Mouse (Mus musculus): Measurements from ENCODE around the gene Col8a2. TPM values are rescaled to one million over a fixed set of nuclear protein-coding genes. Genes with fewer than 3 reads are reported as not detected.

Col8a2 gene
- polyA plus RNA-seq, 1 experiment, result 0.52 TPM

DNA sequence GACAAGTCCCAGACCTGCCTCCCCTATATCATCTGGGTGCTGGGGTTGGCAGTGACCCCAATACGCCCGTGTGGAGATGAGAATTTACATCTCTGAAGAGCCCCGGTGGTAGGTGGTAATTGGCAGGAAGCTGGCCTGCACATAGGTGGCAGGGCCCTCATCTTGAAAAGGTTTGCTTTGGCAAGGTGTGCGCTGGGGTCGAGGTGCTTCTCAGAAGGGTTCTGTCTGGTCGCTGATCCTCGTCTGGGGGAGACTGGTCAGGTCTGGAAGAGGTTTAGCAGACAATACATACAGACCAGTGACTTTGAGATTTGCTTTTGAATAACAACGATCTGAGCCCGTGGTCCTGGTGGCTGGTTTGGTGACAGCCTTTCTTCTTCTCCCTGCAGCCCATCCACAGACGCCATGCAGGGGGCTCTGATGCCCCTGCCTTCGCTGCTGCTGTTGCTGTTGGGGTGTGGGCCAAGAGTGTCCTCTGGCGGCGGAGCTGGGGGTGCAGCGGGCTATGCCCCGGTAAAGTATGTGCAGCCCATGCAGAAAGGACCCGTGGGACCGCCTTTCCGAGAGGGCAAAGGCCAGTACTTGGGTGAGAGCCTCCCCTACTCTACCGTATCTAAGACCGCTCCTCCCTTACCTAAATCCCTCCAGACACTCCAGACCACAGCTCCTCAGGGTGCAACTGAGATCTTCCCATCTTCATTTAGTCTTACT is 22.8 kb downstream of the Col8a2 start:
- no peaks in the 10 kb centered on the region for H3K4me1 ChIP-seq (ENCODE audit: control insufficient read depth, insufficient read depth, low read length)
- no peak overlapping the region for H3K4me3 ChIP-seq (ENCODE audit: insufficient read depth, low read length)
- TF ChIP-seq CTCF (IDR thresholded peaks at IDR 0.05; ENCODE audit: extremely low read depth, insufficient read depth, low read length) (no peak), POLR2A (IDR thresholded peaks at IDR 0.05; ENCODE audit: extremely low read depth, insufficient read depth, low read length) (no peak)
- H3K27ac ChIP-seq (ENCODE audit: insufficient read depth, low read length), result no peak overlapping the region

DNA sequence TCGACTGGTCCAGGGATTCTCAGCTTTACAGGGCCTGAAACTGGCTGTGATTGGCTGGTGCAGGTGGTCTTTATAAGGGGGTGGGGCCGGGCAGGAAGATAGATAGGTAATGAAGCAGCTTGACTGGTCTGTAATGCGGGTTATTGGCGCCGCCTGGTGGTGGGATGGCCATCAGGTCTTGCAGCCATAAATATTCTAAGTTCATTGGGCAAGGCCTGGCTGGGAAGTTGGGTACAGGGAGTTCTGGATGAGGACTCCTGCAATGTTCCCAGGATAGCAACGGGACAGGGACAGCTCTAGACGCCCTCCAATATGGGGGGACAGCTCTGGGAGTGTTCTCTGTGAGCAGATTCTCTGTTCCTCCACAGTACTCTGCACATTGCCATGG is 23.3 kb downstream of the Col8a2 start:
- H3K27ac ChIP-seq (ENCODE audit: insufficient read depth, low read length), result no peak overlapping the region

DNA sequence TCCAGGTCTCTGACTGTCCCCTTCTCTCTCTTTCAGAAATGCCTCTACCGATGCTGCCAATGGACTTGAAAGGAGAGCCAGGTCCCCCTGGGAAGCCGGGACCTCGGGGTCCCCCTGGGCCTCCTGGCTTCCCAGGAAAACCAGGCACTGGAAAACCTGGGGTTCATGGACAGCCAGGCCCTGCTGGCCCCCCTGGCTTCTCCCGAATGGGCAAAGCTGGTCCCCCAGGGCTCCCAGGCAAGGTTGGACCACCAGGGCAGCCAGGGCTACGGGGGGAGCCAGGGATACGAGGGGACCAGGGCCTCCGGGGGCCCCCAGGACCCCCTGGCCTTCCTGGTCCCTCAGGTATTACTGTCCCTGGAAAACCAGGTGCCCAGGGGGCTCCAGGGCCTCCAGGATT is 23.8 kb downstream of the Col8a2 start:
- Histone ChIP-seq H3K4me3 (ENCODE audit: insufficient read depth, low read length) (no peak overlapping the region), H3K4me1 (ENCODE audit: control insufficient read depth, insufficient read depth, low read length) (no peaks in the 10 kb centered on the region), H3K27ac (ENCODE audit: insufficient read depth, low read length) (no peak overlapping the region)
- TF ChIP-seq POLR2A (IDR thresholded peaks at IDR 0.05; ENCODE audit: extremely low read depth, insufficient read depth, low read length) (no peak), CTCF (IDR thresholded peaks at IDR 0.05; ENCODE audit: extremely low read depth, insufficient read depth, low read length) (no peak)

More for the DNA sequence above, 23.3 kb downstream of the Col8a2 start:
- TF ChIP-seq POLR2A (IDR thresholded peaks at IDR 0.05; ENCODE audit: extremely low read depth, insufficient read depth, low read length) (no peak), CTCF (IDR thresholded peaks at IDR 0.05; ENCODE audit: extremely low read depth, insufficient read depth, low read length) (peak; percentile 83)
- H3K4me1 ChIP-seq (ENCODE audit: control insufficient read depth, insufficient read depth, low read length), result no peaks in the 10 kb centered on the region
- H3K4me3 ChIP-seq (ENCODE audit: insufficient read depth, low read length), result no peak overlapping the region

DNA sequence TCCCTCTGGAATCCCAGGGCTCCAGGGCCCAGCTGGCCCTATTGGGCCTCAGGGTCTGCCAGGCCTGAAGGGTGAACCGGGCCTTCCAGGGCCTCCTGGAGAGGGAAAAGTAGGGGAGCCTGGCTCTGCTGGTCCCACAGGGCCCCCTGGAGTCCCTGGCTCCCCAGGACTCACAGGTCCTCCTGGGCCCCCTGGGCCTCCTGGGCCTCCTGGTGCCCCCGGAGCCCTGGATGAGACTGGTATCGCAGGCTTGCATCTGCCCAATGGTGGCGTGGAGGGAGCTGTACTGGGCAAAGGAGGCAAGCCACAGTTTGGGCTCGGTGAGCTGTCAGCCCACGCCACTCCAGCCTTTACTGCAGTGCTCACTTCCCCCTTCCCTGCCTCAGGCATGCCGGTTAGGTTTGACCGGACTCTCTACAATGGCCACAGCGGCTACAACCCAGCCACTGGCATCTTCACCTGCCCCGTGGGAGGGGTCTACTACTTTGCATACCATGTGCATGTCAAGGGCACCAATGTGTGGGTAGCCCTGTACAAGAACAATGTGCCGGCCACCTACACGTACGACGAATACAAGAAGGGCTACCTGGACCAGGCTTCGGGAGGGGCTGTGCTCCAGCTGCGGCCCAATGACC is 25.1 kb downstream of the Col8a2 start:
- TF ChIP-seq CTCF (IDR thresholded peaks at IDR 0.05; ENCODE audit: extremely low read depth, insufficient read depth, low read length) (no peak), POLR2A (IDR thresholded peaks at IDR 0.05; ENCODE audit: extremely low read depth, insufficient read depth, low read length) (no peak)
- Histone ChIP-seq H3K4me1 (ENCODE audit: control insufficient read depth, insufficient read depth, low read length) (no peaks in the 10 kb centered on the region), H3K27ac (ENCODE audit: insufficient read depth, low read length) (no peak overlapping the region), H3K4me3 (ENCODE audit: insufficient read depth, low read length) (no peak overlapping the region)

DNA sequence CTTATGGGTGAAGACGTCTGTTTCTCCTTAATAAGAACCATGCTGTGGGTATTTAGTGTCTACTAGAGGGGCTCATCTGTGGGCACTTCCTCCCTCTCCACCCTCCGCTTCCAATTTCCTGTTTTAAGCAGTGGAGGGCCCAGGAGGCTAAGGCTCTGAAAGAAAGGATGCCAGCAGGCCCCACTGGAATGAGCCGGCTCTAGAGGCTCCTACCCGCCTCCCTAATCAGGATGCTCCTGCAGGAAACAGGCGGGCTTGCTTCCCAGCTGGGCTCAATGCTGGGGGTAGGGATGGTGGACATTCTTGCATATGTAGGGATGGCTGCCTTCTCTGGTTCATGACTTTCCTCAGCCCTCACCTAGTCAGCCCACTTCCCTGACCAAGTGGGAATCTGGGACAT is 26.6 kb downstream of the Col8a2 start:
- TF ChIP-seq CTCF (IDR thresholded peaks at IDR 0.05; ENCODE audit: extremely low read depth, insufficient read depth, low read length) (no peak), POLR2A (IDR thresholded peaks at IDR 0.05; ENCODE audit: extremely low read depth, insufficient read depth, low read length) (no peak)

DNA sequence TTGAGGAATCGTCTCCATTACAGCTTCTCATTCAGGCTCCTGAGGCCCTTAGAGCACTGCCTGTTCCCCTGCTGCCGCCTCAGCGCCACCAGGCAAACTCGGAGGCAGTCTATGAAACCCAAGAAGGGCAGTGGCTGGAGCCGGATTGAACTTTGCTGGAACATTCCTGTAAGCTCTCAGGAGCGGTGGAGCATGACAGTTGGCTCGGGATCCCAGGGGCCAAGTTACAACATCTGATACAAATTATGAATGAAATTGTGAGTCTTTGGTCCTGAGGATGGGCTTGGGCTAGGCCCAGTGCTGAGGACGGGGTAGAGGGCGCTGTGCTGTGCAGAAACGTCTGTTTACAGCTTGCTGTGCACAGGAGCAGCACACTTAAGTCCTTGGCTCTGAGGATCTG is 27.8 kb downstream of the Col8a2 start:
- Histone ChIP-seq H3K27ac (ENCODE audit: insufficient read depth, low read length) (no peak overlapping the region), H3K4me1 (ENCODE audit: control insufficient read depth, insufficient read depth, low read length) (no peaks in the 10 kb centered on the region), H3K4me3 (ENCODE audit: insufficient read depth, low read length) (no peak overlapping the region)
- no peak for TF ChIP-seq POLR2A (IDR thresholded peaks at IDR 0.05; ENCODE audit: extremely low read depth, insufficient read depth, low read length)

More for the DNA sequence above, 26.6 kb downstream of the Col8a2 start:
- Histone ChIP-seq H3K4me3 (ENCODE audit: insufficient read depth, low read length) (no peak overlapping the region), H3K4me1 (ENCODE audit: control insufficient read depth, insufficient read depth, low read length) (no peaks in the 10 kb centered on the region), H3K27ac (ENCODE audit: insufficient read depth, low read length) (no peak overlapping the region)

DNA sequence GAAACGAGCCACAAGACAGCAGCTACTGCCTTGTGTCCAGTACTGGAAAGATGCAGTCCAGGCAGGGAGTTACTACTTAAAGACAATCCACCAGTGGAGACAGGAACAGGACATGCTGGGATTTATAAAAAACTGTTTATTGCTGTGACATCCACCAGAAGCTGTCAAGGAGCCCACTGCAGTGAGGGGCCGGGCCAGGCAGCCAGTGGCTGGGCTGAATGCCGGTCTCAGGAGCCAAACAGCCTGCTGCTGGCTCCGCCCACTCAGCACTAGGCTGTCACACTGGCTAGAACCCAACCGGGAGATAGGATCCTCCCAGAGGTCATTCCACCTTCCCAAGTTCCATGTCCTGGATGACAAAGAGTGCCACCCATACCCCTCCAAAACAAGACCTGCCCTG is 29.3 kb downstream of the Col8a2 start:
- Histone ChIP-seq H3K4me1 (ENCODE audit: control insufficient read depth, insufficient read depth, low read length) (no peaks in the 10 kb centered on the region; the same call in 1 of the 2 replicates), H3K27ac (ENCODE audit: insufficient read depth, low read length) (no peak overlapping the region), H3K4me3 (ENCODE audit: insufficient read depth, low read length) (no peak overlapping the region)
- TF ChIP-seq POLR2A (IDR thresholded peaks at IDR 0.05; ENCODE audit: extremely low read depth, insufficient read depth, low read length) (no peak), CTCF (IDR thresholded peaks at IDR 0.05; ENCODE audit: extremely low read depth, insufficient read depth, low read length) (no peak)

DNA sequence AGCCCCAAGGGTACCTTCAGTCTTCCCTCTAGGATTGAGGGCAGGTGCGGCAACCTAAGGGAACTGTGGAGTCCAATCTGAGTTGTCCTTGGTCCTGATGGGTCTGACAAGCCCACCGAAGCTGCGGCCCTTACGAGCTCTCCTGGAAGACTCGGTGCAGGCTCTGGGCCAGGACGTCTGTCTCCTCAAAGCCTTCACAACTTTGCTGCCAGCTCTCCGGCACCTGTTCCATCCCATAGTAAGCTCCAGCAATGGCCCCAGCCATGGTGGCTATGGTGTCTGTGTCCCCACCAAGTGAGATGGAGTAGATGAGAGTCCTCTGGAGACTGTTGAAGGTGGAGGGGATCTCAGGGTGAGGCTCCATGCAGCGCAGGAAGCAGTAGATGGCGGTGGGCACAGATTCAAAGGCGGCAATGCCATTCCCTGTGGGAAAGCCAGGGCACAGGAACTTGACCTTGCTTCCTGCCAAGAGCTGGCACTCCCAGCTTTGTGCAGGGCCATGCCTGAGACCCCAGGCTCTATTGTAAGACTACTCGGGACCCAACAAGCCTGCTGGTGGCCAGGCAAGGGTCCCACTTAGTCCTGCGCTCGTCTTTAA is 29.9 kb downstream of the Col8a2 start:
- TF ChIP-seq CTCF (IDR thresholded peaks at IDR 0.05; ENCODE audit: extremely low read depth, insufficient read depth, low read length), result no peak
- Histone ChIP-seq H3K4me1 (ENCODE audit: control insufficient read depth, insufficient read depth, low read length) (no peaks in the 10 kb centered on the region; the same call in 1 of the 2 replicates), H3K4me3 (ENCODE audit: insufficient read depth, low read length) (no peak overlapping the region), H3K27ac (ENCODE audit: insufficient read depth, low read length) (no peak overlapping the region)

DNA sequence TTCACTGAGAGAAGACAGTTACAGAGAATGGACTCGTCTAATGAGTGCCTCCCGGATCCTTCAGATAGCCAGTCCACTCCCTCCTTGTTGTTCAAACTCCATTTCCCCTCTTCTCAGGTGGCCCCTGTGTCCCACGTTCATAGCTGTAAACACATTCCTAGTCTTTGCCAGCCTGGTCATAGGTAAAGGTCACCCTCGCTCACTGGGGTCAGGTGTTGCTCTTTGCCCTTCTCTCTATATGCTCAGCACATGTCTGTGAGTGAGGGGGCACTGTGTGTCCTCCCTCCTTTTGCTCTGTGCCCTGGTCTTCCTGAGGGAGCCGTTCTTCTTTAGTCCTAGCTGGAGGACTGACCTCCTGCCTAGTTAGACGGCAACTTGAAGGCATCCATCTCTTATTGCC is 33.2 kb downstream of the Col8a2 start:
- Histone ChIP-seq H3K4me1 (ENCODE audit: control insufficient read depth, insufficient read depth, low read length) (no peaks in the 10 kb centered on the region; the same call in 1 of the 2 replicates), H3K27ac (ENCODE audit: insufficient read depth, low read length) (no peak overlapping the region), H3K4me3 (ENCODE audit: insufficient read depth, low read length) (no peak overlapping the region)
- TF ChIP-seq CTCF (IDR thresholded peaks at IDR 0.05; ENCODE audit: extremely low read depth, insufficient read depth, low read length) (no peak), POLR2A (IDR thresholded peaks at IDR 0.05; ENCODE audit: extremely low read depth, insufficient read depth, low read length) (no peak)

Data from cortical plate, adult 2 months (tissue).